Mouse (Mus musculus) liver, postnatal 0 days (tissue): ENCODE results near the gene 4930404H24Rik.

Experiments used
- CTCF ChIP-seq: sonication (generic); IDR thresholded peaks from 2 replicates; pipeline ENCODE4 v1.5.1; 2016; ENCODE audit warnings: antibody characterized with exemption, low read depth
- EP300 ChIP-seq: IDR thresholded peaks from 2 replicates; pipeline ENCODE4 v1.6.1; 2016; ENCODE audit warnings: antibody characterized with exemption, low read depth, mild to moderate bottlenecking

GRCm38 (mm10) chr2:153542936-153543668 is 50.5 kb downstream of the 4930404H24Rik start:
- TF ChIP-seq CTCF: no peak
- TF ChIP-seq EP300: no peak
